Mouse (Mus musculus): Measurements from ENCODE around the gene Gm49336. TPM values are rescaled to one million over a fixed set of nuclear protein-coding genes. Genes with fewer than 3 reads are reported as not detected.

Gm49336 gene
- total RNA-seq, 2 experiments from 2014 or later: 114 to 123 TPM

- intact Hi-C loops (cut with DNase I): no loop called here
- peak; percentile 71 to 80 for DNase-seq (ENCODE audit: extremely low spot score in 1 of 2, low spot score in 2 of 2)
These were observed 74.3 kb downstream of the Gm49336 start for GRCm38 (mm10) chr14:60176891-60177613.

GRCm38 (mm10) chr14:60176469-60176890, 74.8 kb downstream of the Gm49336 start:
- no peak for DNase-seq (ENCODE audit: extremely low spot score in 1 of 2, low spot score in 2 of 2)

GRCm38 (mm10) chr14:60172286-60173055, 78.8 kb downstream of the Gm49336 start:
- DNase-seq (ENCODE audit: extremely low spot score in 1 of 2, low spot score in 2 of 2): no peak
- intact Hi-C loops (cut with DNase I): no loop called here

More at GRCm38 (mm10) chr14:60176469-60176890, 74.8 kb downstream of the Gm49336 start:
- intact Hi-C loops (cut with DNase I): no loop called here

GRCm38 (mm10) chr14:60170845-60171610, 80.3 kb downstream of the Gm49336 start:
- intact Hi-C loops (cut with DNase I): no loop called here
- DNase-seq (ENCODE audit: extremely low spot score in 1 of 2, low spot score in 2 of 2): no peak

GRCm38 (mm10) chr14:60163367-60163766, 87.9 kb downstream of the Gm49336 start:
- DNase-seq (ENCODE audit: extremely low spot score in 1 of 2, low spot score in 2 of 2): no peak
- intact Hi-C loops (cut with DNase I): no loop called here

Small RNAs within 50 kb of the gene (microRNA-seq; reads per million reads assigned to microRNA genes)
- gene Mir719: not detected

Other genes with a start within 250 kb of the Gm49336 start
- gene Atp8a2, start 54.3 kb downstream of the Gm49336 start, total RNA-seq (2021): 10 to 100 TPM; 80.4 to 81.2 TPM
- gene Nupl1, start 76 bp downstream of the Gm49336 start, total RNA-seq (2021): under 1 TPM in 1 of 2 experiments, not detected in 1; 0.17 TPM
- gene Mtmr6, start 13.7 kb upstream of the Gm49336 start, total RNA-seq (2021): 100 to 1,000 TPM; 104 TPM
- gene Amer2, start 121.8 kb upstream of the Gm49336 start, total RNA-seq (2021): 10 to 100 TPM; 37.3 to 40.8 TPM

Measured in left cerebral cortex, postnatal 10 days (tissue).